Mouse (Mus musculus) liver, adult 2 months (tissue): ENCODE measurements around the gene Acox2.

Experiments used
- CTCF ChIP-seq: fragments of 200-500 bp; IDR thresholded peaks from 2 replicates; pipeline ENCODE4 v1.5.1; 2011; ENCODE audit warnings: low read depth, low read length, control low read depth
- POLR2A ChIP-seq: fragments of 200-500 bp; IDR thresholded peaks from 2 replicates; pipeline ENCODE4 v1.6.1; 2011; ENCODE audit warnings: low read length, control low read depth; ENCODE audit not compliant: insufficient read depth; ENCODE audit errors: extremely low read depth

GRCm38 (mm10) chr14:8233252-8233651, 25.9 kb downstream of the Acox2 start:
- TF ChIP-seq CTCF: no peak
- no peak for TF ChIP-seq POLR2A
